Mouse (Mus musculus) MEL-GATA-1-ER (cell line): Measurements from ENCODE around the gene Fam19a5.

Experiments
- DNase-seq: peaks from one replicate; pipeline ENCODE4 v3.0.0-alpha.2; 2012; ENCODE audit warnings: low read depth; ENCODE audit errors: extremely low read depth

The Fam19a5 gene

GRCm38 (mm10) chr15:87543599-87544338 lies at the start of gene Fam19a5:
Gene Fam19a5, plus strand, starts transcription at chr15:87544299.
- no peak for DNase-seq

- no peak for DNase-seq
Observed at GRCm38 (mm10) chr15:87501737-87502136, 42.4 kb upstream of the Fam19a5 start.

GRCm38 (mm10) chr15:87507349-87507748 lies 36.8 kb upstream of the Fam19a5 start:
- no peak for DNase-seq

- DNase-seq: no peak
Observed at GRCm38 (mm10) chr15:87510886-87511285, 33.2 kb upstream of the Fam19a5 start.

GRCm38 (mm10) chr15:87518161-87518560 lies 25.9 kb upstream of the Fam19a5 start:
- DNase-seq: no peak

- DNase-seq: no peak
Observed at GRCm38 (mm10) chr15:87529271-87529670, 14.8 kb upstream of the Fam19a5 start.

GRCm38 (mm10) chr15:87541656-87542055 lies 2.4 kb upstream of the Fam19a5 start:
- DNase-seq: no peak

GRCm38 (mm10) chr15:87544401-87545129 lies 466 bp downstream of the Fam19a5 start:
- no peak for DNase-seq

GRCm38 (mm10) chr15:87545130-87545642 lies 1.1 kb downstream of the Fam19a5 start:
- no peak for DNase-seq

GRCm38 (mm10) chr15:87545731-87546360 lies 1.7 kb downstream of the Fam19a5 start:
- no peak for DNase-seq

- no peak for DNase-seq
Observed at GRCm38 (mm10) chr15:87547022-87547421, 2.9 kb downstream of the Fam19a5 start.

GRCm38 (mm10) chr15:87549724-87550123 lies 5.6 kb downstream of the Fam19a5 start:
- no peak for DNase-seq

GRCm38 (mm10) chr15:87550756-87551155 lies 6.7 kb downstream of the Fam19a5 start:
- no peak for DNase-seq

- DNase-seq: no peak
Observed at GRCm38 (mm10) chr15:87551556-87551955, 7.5 kb downstream of the Fam19a5 start.

- no peak for DNase-seq
Observed at GRCm38 (mm10) chr15:87555811-87556210, 11.7 kb downstream of the Fam19a5 start.

- no peak for DNase-seq
Observed at GRCm38 (mm10) chr15:87564331-87564730, 20.2 kb downstream of the Fam19a5 start.

- no peak for DNase-seq
Observed at GRCm38 (mm10) chr15:87566040-87566929, 22.2 kb downstream of the Fam19a5 start.

GRCm38 (mm10) chr15:87570182-87570581 lies 26.1 kb downstream of the Fam19a5 start:
- DNase-seq: no peak

- DNase-seq: no peak
Observed at GRCm38 (mm10) chr15:87579861-87580260, 35.8 kb downstream of the Fam19a5 start.

- no peak for DNase-seq
Observed at GRCm38 (mm10) chr15:87583921-87584621, 40.0 kb downstream of the Fam19a5 start.
